Mouse (Mus musculus) neural tube, embryonic 12.5 days (tissue): ENCODE measurements around the gene St6galnac1. TPM values are rescaled to one million over a fixed set of nuclear protein-coding genes. Genes with fewer than 3 reads are reported as not detected.
A peak's percentile ranks its signal among the peaks of the same experiment; 100 is the strongest.
"Not testable (repeated sequence)": the region's sequence is repeated elsewhere in the genome, so short reads cannot be mapped to it uniquely, and the experiment has no call there.

Experiments used
- ATAC-seq: fragments of 200-750 bp; cut with Nextera tagmentation; 2 replicates; pipeline ENCODE4 v1.8.0; 2017; ENCODE audit warnings: low read depth, mild to moderate bottlenecking, moderate TSS enrichment, moderate library complexity; ENCODE audit not compliant: low FRiP score
- H3K27ac ChIP-seq: fragments of 300-500 bp; sonication (generic); 2 replicates; pipeline ENCODE4 v1.5.1; 2016
- H3K27me3 ChIP-seq: fragments of 300-500 bp; sonication (generic); replicated peaks from 2 replicates; pipeline ENCODE4 v1.6.1; 2016; ENCODE audit warnings: mild to moderate bottlenecking
- H3K36me3 ChIP-seq: fragments of 300-500 bp; sonication (generic); 2 replicates; pipeline ENCODE4 v1.6.1; 2016; ENCODE audit warnings: mild to moderate bottlenecking
- H3K4me1 ChIP-seq: fragments of 300-500 bp; sonication (generic); 2 replicates; pipeline ENCODE4 v1.6.1; 2016
- H3K4me2 ChIP-seq: fragments of 300-500 bp; sonication (generic); replicated peaks from 2 replicates; pipeline ENCODE4 v1.6.1; 2016; ENCODE audit warnings: mild to moderate bottlenecking
- H3K4me3 ChIP-seq: fragments of 300-500 bp; sonication (generic); 2 replicates; pipeline ENCODE4 v1.5.1; 2016
- H3K9ac ChIP-seq: fragments of 300-500 bp; sonication (generic); 2 replicates; pipeline ENCODE4 v1.6.1; 2016; ENCODE audit warnings: mild to moderate bottlenecking
- H3K9me3 ChIP-seq: fragments of 300-500 bp; sonication (generic); 2 replicates; pipeline ENCODE4 v1.6.1; 2016; ENCODE audit warnings: mild to moderate bottlenecking
- WGBS: fragments of 180-500 bp; shearing (Covaris S2); methylation state at CpG from one replicate; pipeline ENCODE4 v1.1.7; 2016; 5-methylcytosine and 5-hydroxymethylcytosine counted together
- polyA plus RNA-seq: library from polyadenylated mRNA; unstranded; fragments of >200 nt; fragmentation: Nextera tagmentation; extraction: Ambion mirVana; gene quantifications from 2 replicates; pipeline ENCODE4 v1.2.1, GENCODE M21; 2016

St6galnac1 gene
- 0.08 TPM in 1 of 2 replicates, not detected in the other for polyA plus RNA-seq

- H3K9me3 ChIP-seq: no peaks in the 10 kb centered on the region
- H3K27ac ChIP-seq: no peak within 1 kb of the TSS
- no peaks in the 10 kb centered on the region for H3K4me1 ChIP-seq
- no peak for ATAC-seq
- 89% methylated on average over 7 of the region's 7 CpGs for WGBS
- no peak within 1 kb of the TSS for H3K4me2 ChIP-seq
- H3K27me3 ChIP-seq: no peaks in the 10 kb centered on the region
- H3K4me3 ChIP-seq: no peak within 1 kb of the TSS
- H3K9ac ChIP-seq: no peak within 1 kb of the TSS
- no peaks in the 10 kb centered on the region for H3K36me3 ChIP-seq
Observed at GRCm38 (mm10) chr11:116775407-116775806, at the start of gene St6galnac1. Gene St6galnac1, minus strand, starts transcription at chr11:116775507.

- H3K27me3 ChIP-seq, H3K4me2 ChIP-seq, H3K9ac ChIP-seq, H3K27ac ChIP-seq, ATAC-seq, H3K9me3 ChIP-seq, H3K36me3 ChIP-seq, H3K4me3 ChIP-seq: not testable (repeated sequence)
- H3K4me1 ChIP-seq: peaks cover 59% of the 10 kb centered on the region
- WGBS: 95% methylated on average over 10 of the region's 10 CpGs
Observed at GRCm38 (mm10) chr11:116823885-116824284, 48.6 kb upstream of the St6galnac1 start.

- Histone ChIP-seq H3K9me3 (no peaks in the 10 kb centered on the region), H3K9ac (no peak overlapping the region), H3K4me3 (no peak overlapping the region), H3K27ac (no peak overlapping the region), H3K27me3 (no peaks in the 10 kb centered on the region), H3K36me3 (no peaks in the 10 kb centered on the region), H3K4me1 (peaks cover 64% of the 10 kb centered on the region), H3K4me2 (no peak overlapping the region)
- WGBS: 96% methylated on average over 2 of the region's 2 CpGs
- no peak for ATAC-seq
Observed at GRCm38 (mm10) chr11:116823255-116823654, 47.9 kb upstream of the St6galnac1 start.

- no peak overlapping the region for H3K4me2 ChIP-seq
Observed at GRCm38 (mm10) chr11:116822626-116823025, 47.3 kb upstream of the St6galnac1 start.

GRCm38 (mm10) chr11:116822215-116822614 is 46.9 kb upstream of the St6galnac1 start:
- ATAC-seq: no peak
- H3K4me1 ChIP-seq: peaks cover 65% of the 10 kb centered on the region
- H3K9ac ChIP-seq: no peak overlapping the region
- H3K4me2 ChIP-seq: no peak overlapping the region
- H3K27ac ChIP-seq: no peak overlapping the region
- no peaks in the 10 kb centered on the region for H3K27me3 ChIP-seq
- H3K4me3 ChIP-seq: no peak overlapping the region
- no peaks in the 10 kb centered on the region for H3K36me3 ChIP-seq
- 69% methylated on average over 10 of the region's 10 CpGs for WGBS
- H3K9me3 ChIP-seq: no peaks in the 10 kb centered on the region

More at GRCm38 (mm10) chr11:116822626-116823025, 47.3 kb upstream of the St6galnac1 start:
- Histone ChIP-seq H3K9me3 (no peaks in the 10 kb centered on the region), H3K4me3 (no peak overlapping the region), H3K36me3 (no peaks in the 10 kb centered on the region), H3K9ac (no peak overlapping the region), H3K4me1 (peaks cover 64% of the 10 kb centered on the region), H3K27me3 (no peaks in the 10 kb centered on the region), H3K27ac (no peak overlapping the region)
- WGBS: 94% methylated on average over 10 of the region's 10 CpGs
- ATAC-seq: no peak

GRCm38 (mm10) chr11:116821057-116821940 is 46.0 kb upstream of the St6galnac1 start:
- ATAC-seq: no peak
- Histone ChIP-seq H3K4me2 (no peak overlapping the region), H3K9me3 (no peaks in the 10 kb centered on the region), H3K27ac (no peak overlapping the region), H3K36me3 (no peaks in the 10 kb centered on the region), H3K4me3 (no peak overlapping the region), H3K4me1 (peaks cover 64% of the 10 kb centered on the region), H3K9ac (peak overlapping the region; percentile 35; the same call in 1 of the 2 replicates), H3K27me3 (no peaks in the 10 kb centered on the region)
- WGBS: 60% methylated on average over 13 of the region's 13 CpGs

- H3K9me3 ChIP-seq: no peaks in the 10 kb centered on the region
- no peak for ATAC-seq
- H3K27ac ChIP-seq: no peak overlapping the region
- peaks cover 61% of the 10 kb centered on the region for H3K4me1 ChIP-seq
- no peaks in the 10 kb centered on the region for H3K36me3 ChIP-seq
- WGBS: 93% methylated on average over 5 of the region's 5 CpGs
- H3K4me3 ChIP-seq: no peak overlapping the region
- H3K4me2 ChIP-seq: no peak overlapping the region
- no peak overlapping the region for H3K9ac ChIP-seq
- H3K27me3 ChIP-seq: no peaks in the 10 kb centered on the region
Observed at GRCm38 (mm10) chr11:116819932-116820593, 44.8 kb upstream of the St6galnac1 start.

GRCm38 (mm10) chr11:116818722-116819121 is 43.4 kb upstream of the St6galnac1 start:
- Histone ChIP-seq H3K4me2 (no peak overlapping the region), H3K4me1 (peaks cover 73% of the 10 kb centered on the region), H3K9me3 (no peaks in the 10 kb centered on the region), H3K36me3 (no peaks in the 10 kb centered on the region), H3K4me3 (no peak overlapping the region), H3K27ac (no peak overlapping the region), H3K27me3 (no peaks in the 10 kb centered on the region), H3K9ac (no peak overlapping the region)
- WGBS: 52% methylated on average over 8 of the region's 8 CpGs
- no peak for ATAC-seq

GRCm38 (mm10) chr11:116817567-116817966 is 42.3 kb upstream of the St6galnac1 start:
- H3K4me3 ChIP-seq: no peak overlapping the region
- no peaks in the 10 kb centered on the region for H3K9me3 ChIP-seq
- no peak overlapping the region for H3K4me2 ChIP-seq
- no peak for ATAC-seq
- over 99% methylated on average over 5 of the region's 5 CpGs for WGBS
- peaks cover 82% of the 10 kb centered on the region for H3K4me1 ChIP-seq
- H3K9ac ChIP-seq: no peak overlapping the region
- no peak overlapping the region for H3K27ac ChIP-seq
- H3K36me3 ChIP-seq: no peaks in the 10 kb centered on the region
- no peaks in the 10 kb centered on the region for H3K27me3 ChIP-seq

- Histone ChIP-seq H3K36me3 (no peaks in the 10 kb centered on the region), H3K27me3 (no peaks in the 10 kb centered on the region), H3K9ac (no peak overlapping the region), H3K4me3 (no peak overlapping the region), H3K4me1 (peaks cover 82% of the 10 kb centered on the region), H3K4me2 (no peak overlapping the region), H3K27ac (no peak overlapping the region), H3K9me3 (no peaks in the 10 kb centered on the region)
- ATAC-seq: no peak
- WGBS: 88% methylated on average over 5 of the region's 5 CpGs
Observed at GRCm38 (mm10) chr11:116816769-116817168, 41.5 kb upstream of the St6galnac1 start.

GRCm38 (mm10) chr11:116814884-116815415 is 39.6 kb upstream of the St6galnac1 start:
- WGBS: 22% methylated on average over 7 of the region's 7 CpGs
- Histone ChIP-seq H3K27ac (peak overlapping the region; percentile 87), H3K27me3 (no peaks in the 10 kb centered on the region), H3K4me3 (no peak overlapping the region), H3K9ac (no peak overlapping the region), H3K4me1 (peaks cover 81% of the 10 kb centered on the region), H3K4me2 (peak overlapping the region; percentile 39), H3K36me3 (peaks cover 2% of the 10 kb centered on the region; the same call in 1 of the 2 replicates), H3K9me3 (no peaks in the 10 kb centered on the region)
- ATAC-seq: no peak
